Mouse (Mus musculus) hindbrain, embryonic 12.5 days (tissue): Measurements from ENCODE around the gene Hist2h2aa1. TPM values are rescaled to one million over a fixed set of nuclear protein-coding genes. Genes with fewer than 3 reads are reported as not detected.
"Not testable (repeated sequence)": the region's sequence is repeated elsewhere in the genome, so short reads cannot be mapped to it uniquely, and the experiment has no call there.

Source experiments
- ATAC-seq: fragments of 200-750 bp; cut with Nextera tagmentation; 2 replicates; pipeline ENCODE4 v1.8.0; 2017; ENCODE audit warnings: moderate TSS enrichment; ENCODE audit not compliant: low FRiP score
- H3K27ac ChIP-seq: fragments of 300-500 bp; sonication (generic); 2 replicates; pipeline ENCODE4 v1.5.1; 2016; ENCODE audit warnings: mild to moderate bottlenecking
- H3K27me3 ChIP-seq: fragments of 300-500 bp; sonication (generic); 2 replicates; pipeline ENCODE4 v1.6.1; 2016; ENCODE audit warnings: mild to moderate bottlenecking
- H3K36me3 ChIP-seq: fragments of 300-500 bp; sonication (generic); 2 replicates; pipeline ENCODE4 v1.6.1; 2016; ENCODE audit warnings: mild to moderate bottlenecking
- H3K4me1 ChIP-seq: fragments of 300-500 bp; sonication (generic); 2 replicates; pipeline ENCODE4 v1.6.1; 2016
- H3K4me2 ChIP-seq: fragments of 300-500 bp; sonication (generic); replicated peaks from 2 replicates; pipeline ENCODE4 v1.6.1; 2016; ENCODE audit warnings: mild to moderate bottlenecking
- H3K4me3 ChIP-seq: fragments of 300-500 bp; sonication (generic); 2 replicates; pipeline ENCODE4 v1.5.1; 2016; ENCODE audit warnings: mild to moderate bottlenecking
- H3K9ac ChIP-seq: fragments of 300-500 bp; sonication (generic); 2 replicates; pipeline ENCODE4 v1.6.1; 2016; ENCODE audit warnings: mild to moderate bottlenecking, moderate library complexity
- H3K9me3 ChIP-seq: fragments of 300-500 bp; sonication (generic); replicated peaks from 2 replicates; pipeline ENCODE4 v1.6.1; 2016; ENCODE audit warnings: mild to moderate bottlenecking
- WGBS: fragments of 180-500 bp; shearing (Covaris S2); methylation state at CpG from one replicate; pipeline ENCODE4 v1.1.7; 2016; 5-methylcytosine and 5-hydroxymethylcytosine counted together
- polyA plus RNA-seq: library from polyadenylated mRNA; unstranded; fragments of >200 nt; fragmentation: Nextera tagmentation; extraction: Ambion mirVana; gene quantifications from 2 replicates; pipeline ENCODE4 v1.2.1, GENCODE M21; 2016

Gene Hist2h2aa1
- polyA plus RNA-seq, 1 experiment from 2014 or later: 16.0 TPM

DNA sequence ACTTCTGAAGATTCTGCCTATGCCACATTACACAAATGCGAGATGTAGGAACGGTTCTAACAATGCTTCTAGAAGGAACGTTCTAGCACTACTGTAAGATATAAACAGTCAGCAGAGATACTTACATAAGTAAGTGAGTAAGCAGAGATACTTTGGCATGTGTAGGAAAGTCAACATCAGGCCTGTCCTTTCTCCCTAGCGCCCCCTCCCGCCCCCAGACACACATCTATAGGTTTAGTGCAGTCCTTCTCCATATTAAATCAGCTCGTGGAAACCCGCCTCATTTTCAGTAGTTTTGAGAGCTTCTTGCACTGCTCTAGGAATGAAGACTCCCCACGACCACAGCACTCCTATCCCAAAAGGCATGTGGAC lies 32.1 kb downstream of the Hist2h2aa1 start:
- Histone ChIP-seq H3K4me1 (0 out of 2 replicates have a peak, but pooled peaks cover 8% of the 10 kb centered on the region), H3K4me2 (peak overlapping the region; percentile 84), H3K36me3 (no peaks in the 10 kb centered on the region), H3K27ac (peak overlapping the region; percentile 89; the same call in 1 of the 2 replicates), H3K4me3 (peak overlapping the region; percentile 43), H3K9me3 (no peaks in the 10 kb centered on the region), H3K27me3 (peaks cover 11% of the 10 kb centered on the region; the same call in 1 of the 2 replicates), H3K9ac (peak overlapping the region; percentile 63)
- ATAC-seq: no peak
- 14% methylated on average over 8 of the region's 8 CpGs for WGBS

DNA sequence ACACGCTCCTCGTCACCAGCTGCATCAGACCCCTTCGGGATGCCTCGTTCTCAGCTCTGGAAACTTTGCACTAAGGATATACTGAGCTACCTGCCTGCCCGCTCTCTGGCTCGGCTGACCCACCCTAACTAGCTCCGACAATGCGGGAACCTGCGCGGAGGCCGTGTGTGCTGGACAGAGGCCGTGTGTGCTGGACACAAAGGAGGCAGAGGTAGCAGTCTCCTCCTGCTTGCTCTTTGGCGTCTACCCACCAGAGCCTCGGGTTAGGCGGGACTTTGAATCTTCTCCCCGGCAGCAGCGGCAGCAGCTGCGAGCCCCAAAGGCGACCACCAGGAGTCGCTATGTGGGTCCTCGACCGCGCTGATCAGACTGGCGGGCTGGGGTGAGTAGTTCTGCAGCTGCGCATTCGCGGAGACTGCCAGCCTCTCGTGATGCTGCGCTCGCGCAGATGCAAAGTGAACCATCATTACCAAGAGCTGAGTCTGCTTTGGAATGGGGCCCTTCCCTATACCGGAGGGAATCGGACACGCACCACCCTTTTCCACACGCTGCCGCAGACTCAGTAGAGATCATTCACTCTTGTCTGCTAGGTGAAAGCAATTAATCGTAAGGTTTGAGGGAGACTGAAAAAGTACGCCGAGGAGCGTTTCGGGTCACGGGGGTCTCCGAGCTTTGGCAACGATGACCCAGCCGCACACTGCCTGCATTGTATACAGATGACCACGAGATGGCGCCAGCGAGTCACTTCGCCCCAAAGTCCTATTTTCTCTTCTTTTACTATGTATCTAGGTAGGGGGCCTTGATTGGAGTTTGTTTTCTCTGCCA lies 32.7 kb downstream of the Hist2h2aa1 start:
- H3K36me3 ChIP-seq: no peaks in the 10 kb centered on the region
- WGBS: under 1% methylated on average over 49 of the region's 49 CpGs
- H3K9me3 ChIP-seq: no peaks in the 10 kb centered on the region
- H3K27me3 ChIP-seq: peaks cover 17% of the 10 kb centered on the region; the same call in 1 of the 2 replicates
- peak; percentile 97 for ATAC-seq
- 0 out of 2 replicates have a peak, but pooled peaks cover 8% of the 10 kb centered on the region for H3K4me1 ChIP-seq
- H3K4me2 ChIP-seq: peak overlapping the region; percentile 84
- peak overlapping the region; percentile 63 for H3K9ac ChIP-seq
- peak overlapping the region; percentile 43 for H3K4me3 ChIP-seq
- peak overlapping the region; percentile 89 for H3K27ac ChIP-seq

DNA sequence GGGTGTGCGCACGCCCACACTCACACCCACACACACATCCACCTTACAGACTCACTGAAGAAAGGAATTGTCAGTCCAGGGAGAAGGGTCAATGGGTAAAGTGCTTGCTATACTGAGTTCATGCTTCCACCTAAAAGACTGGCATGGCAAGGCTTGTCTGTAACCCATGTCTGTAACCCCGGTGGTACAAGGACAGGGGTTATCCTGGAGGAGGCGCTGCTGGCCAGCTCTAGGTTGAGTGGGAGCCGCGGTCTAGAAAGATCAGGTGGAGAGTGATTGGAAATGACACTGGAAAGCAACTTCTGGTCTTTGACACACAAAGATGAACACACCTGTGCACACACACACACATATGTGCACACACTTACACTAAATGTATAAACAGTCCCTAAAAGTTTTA lies 35.4 kb downstream of the Hist2h2aa1 start:
- Histone ChIP-seq H3K4me2 (no peak overlapping the region), H3K36me3 (no peaks in the 10 kb centered on the region), H3K27me3 (peaks cover 39% of the 10 kb centered on the region), H3K4me3 (no peak overlapping the region), H3K27ac (no peak overlapping the region), H3K9ac (no peak overlapping the region), H3K4me1 (0 out of 2 replicates have a peak, but pooled peaks cover 8% of the 10 kb centered on the region), H3K9me3 (no peaks in the 10 kb centered on the region)
- no peak for ATAC-seq
- WGBS: 51% methylated on average over 6 of the region's 6 CpGs

DNA sequence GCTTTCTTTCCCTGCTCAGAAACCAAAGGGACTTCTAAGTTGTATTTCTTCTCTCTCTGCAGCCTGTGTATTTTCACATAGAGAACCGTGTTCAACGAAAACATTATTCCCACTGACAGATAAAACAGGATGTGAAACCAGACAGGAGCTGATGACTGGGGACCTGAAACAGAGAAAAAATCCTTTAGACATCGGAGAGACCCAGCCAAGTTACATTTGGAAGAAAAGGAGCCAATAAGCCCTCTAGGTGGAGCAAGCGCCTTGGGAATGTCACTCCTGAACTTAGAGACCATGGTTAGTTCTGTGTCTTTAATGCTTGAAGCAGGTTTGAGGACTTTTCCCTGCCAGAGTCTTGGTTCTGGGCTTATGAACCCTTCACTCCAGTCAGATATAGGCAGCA lies 39.2 kb downstream of the Hist2h2aa1 start:
- peak overlapping the region; percentile 15; the same call in 1 of the 2 replicates for H3K4me2 ChIP-seq
- H3K36me3 ChIP-seq: no peaks in the 10 kb centered on the region
- H3K4me3 ChIP-seq: no peak overlapping the region
- ATAC-seq: no peak
- no peaks in the 10 kb centered on the region for H3K9me3 ChIP-seq
- no peak overlapping the region for H3K27ac ChIP-seq
- H3K27me3 ChIP-seq: peaks cover 39% of the 10 kb centered on the region
- peaks cover 3% of the 10 kb centered on the region; the same call in 1 of the 2 replicates for H3K4me1 ChIP-seq
- H3K9ac ChIP-seq: 0 out of 2 replicates have a peak overlapping the region, but pooled peaks have one; percentile 8
- WGBS: 25% methylated on average over 4 of the region's 4 CpGs

DNA sequence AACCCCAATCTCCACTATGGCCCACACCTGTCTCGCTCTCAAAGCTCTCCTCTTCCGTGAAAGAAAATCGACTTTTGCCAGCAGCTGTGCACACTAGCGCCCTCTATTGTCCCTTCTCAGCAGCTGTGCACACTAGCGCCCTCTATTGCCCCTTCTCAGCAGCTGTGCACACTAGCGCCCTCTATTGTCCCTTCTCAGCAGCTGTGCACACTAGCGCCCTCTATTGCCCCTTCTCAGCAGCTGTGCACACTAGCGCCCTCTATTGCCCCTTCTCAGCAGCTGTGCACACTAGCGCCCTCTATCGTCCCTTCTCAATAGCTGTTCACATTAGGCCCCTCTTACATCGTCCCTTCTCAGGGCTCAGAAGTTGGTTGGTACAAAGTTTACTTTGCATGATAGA lies 42.0 kb downstream of the Hist2h2aa1 start:
- not testable (repeated sequence) for H3K36me3 ChIP-seq, H3K27ac ChIP-seq, H3K4me2 ChIP-seq, H3K4me3 ChIP-seq, H3K9me3 ChIP-seq, ATAC-seq, H3K9ac ChIP-seq, H3K4me1 ChIP-seq
- WGBS: 86% methylated on average over 11 of the region's 11 CpGs
- peaks cover 34% of the 10 kb centered on the region for H3K27me3 ChIP-seq

DNA sequence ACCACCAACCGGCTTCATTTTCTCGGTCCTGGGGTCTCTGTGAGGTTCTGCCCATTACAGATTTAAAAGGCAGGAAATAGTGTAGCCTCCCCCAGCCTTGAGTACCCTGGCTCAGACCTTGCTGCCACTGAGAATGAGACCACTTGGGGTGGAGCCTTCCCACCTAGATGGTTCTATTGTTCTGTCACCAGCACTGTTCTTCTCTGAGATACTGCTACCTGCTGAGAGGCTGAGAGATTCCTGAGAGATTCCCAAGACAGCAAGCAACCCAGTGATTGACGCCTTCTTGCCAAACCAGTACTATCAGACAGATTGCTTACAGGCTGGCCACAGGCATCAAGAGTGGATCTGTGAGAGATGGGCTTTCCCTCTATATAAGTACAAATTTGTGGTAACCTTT lies 43.9 kb downstream of the Hist2h2aa1 start:
- H3K4me1 ChIP-seq: peaks cover 3% of the 10 kb centered on the region; the same call in 1 of the 2 replicates
- H3K4me2 ChIP-seq: no peak overlapping the region
- H3K36me3 ChIP-seq: no peaks in the 10 kb centered on the region
- H3K27ac ChIP-seq: no peak overlapping the region
- H3K4me3 ChIP-seq: no peak overlapping the region
- WGBS: 75% methylated on average over 3 of the region's 3 CpGs
- H3K9me3 ChIP-seq: no peaks in the 10 kb centered on the region
- ATAC-seq: no peak
- no peak overlapping the region for H3K9ac ChIP-seq
- H3K27me3 ChIP-seq: peaks cover 15% of the 10 kb centered on the region

DNA sequence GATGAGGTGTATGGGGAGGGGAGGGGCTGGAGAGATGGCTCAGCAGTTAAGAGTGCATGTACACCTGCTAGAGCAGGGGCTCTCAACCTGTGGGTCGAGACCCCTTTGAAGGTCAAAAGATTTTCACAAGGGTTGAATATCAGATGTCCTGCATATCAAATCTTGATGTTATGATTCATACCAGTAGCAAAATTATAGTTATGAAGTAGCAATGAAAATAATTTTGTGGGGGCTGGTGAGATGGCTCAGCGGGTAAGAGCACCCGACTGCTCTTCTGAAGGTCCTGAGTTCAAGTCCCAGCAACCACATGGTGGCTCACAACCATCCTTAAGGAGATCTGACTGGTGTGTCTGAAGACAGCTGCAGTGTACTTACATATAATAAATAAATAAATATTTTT lies 45.4 kb downstream of the Hist2h2aa1 start:
- not testable (repeated sequence) for ATAC-seq, H3K4me1 ChIP-seq, H3K4me3 ChIP-seq, H3K9me3 ChIP-seq, H3K9ac ChIP-seq, H3K27me3 ChIP-seq, H3K36me3 ChIP-seq, H3K27ac ChIP-seq, H3K4me2 ChIP-seq
- 96% methylated on average over 3 of the region's 3 CpGs for WGBS

DNA sequence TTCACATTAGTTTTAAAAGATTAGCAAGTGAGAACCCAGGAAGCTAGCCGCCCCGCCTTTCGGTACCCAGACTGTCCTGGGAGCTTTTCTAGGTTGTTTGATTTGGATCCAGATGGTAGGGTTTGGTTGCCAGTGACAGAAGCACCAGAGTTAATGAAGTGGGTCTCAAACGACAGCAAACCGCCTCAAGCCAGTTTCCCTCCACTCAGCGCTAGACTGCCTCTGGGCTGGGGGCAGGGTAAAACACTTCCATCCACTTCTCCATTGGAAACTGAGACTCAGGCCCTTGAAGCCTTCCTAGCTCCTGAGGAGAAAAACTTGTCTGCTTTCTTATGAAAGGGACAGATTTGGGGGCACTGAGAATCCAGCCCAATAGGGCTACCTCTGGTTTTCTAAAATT lies 47.3 kb downstream of the Hist2h2aa1 start:
- Histone ChIP-seq H3K4me2 (no peak overlapping the region), H3K9me3 (no peaks in the 10 kb centered on the region), H3K36me3 (no peaks in the 10 kb centered on the region), H3K4me3 (no peak overlapping the region), H3K9ac (no peak overlapping the region), H3K27me3 (peaks cover 3% of the 10 kb centered on the region; the same call in 1 of the 2 replicates), H3K27ac (no peak overlapping the region), H3K4me1 (no peaks in the 10 kb centered on the region)
- no peak for ATAC-seq
- 63% methylated on average over 6 of the region's 6 CpGs for WGBS

DNA sequence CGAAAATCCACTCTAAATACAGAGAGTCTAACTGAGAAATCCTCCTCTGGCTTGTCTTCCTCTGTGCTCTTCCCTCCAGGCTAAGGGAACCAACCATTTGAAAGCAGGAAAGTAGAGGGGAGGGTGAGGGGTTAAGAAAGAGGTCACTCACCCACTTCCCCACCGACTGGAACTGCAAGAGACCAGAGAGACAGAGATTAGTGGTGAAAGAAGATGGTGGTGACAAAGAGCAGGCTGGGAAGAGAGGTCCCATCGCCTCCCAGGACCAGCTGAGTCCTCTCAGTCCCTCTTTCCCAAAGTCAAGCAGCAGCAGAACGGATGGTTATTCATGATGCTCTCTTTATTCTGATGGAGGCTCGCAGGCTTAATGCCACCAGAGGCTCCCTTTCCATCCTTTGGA lies 48.1 kb downstream of the Hist2h2aa1 start:
- peaks cover 3% of the 10 kb centered on the region; the same call in 1 of the 2 replicates for H3K27me3 ChIP-seq
- no peak overlapping the region for H3K27ac ChIP-seq
- H3K4me1 ChIP-seq: no peaks in the 10 kb centered on the region
- WGBS: 52% methylated on average over 5 of the region's 5 CpGs
- H3K4me3 ChIP-seq: no peak overlapping the region
- ATAC-seq: no peak
- no peaks in the 10 kb centered on the region for H3K36me3 ChIP-seq
- no peaks in the 10 kb centered on the region for H3K9me3 ChIP-seq
- no peak overlapping the region for H3K4me2 ChIP-seq
- no peak overlapping the region for H3K9ac ChIP-seq

DNA sequence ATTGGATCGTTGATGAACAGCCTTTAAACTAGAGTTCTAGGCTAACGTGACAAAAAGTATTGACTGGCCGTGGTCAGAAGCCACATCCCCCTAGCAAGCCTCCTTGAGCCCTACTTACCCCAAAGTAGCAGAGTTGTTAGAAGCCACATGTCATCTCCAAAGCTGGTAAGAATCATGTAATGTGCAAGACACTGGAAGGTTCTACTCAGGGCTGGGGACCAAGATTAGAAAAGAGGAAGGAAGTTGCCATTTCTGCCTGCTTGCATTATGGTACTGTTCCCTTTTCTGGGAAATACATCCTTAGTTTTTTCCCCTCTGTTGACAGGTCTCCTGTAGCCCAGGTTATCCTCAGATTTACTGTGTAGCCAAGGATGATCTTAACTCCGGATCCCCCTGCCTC lies 48.5 kb downstream of the Hist2h2aa1 start, which contains the start of gene Fcgr1:
Fcgr1 (minus strand) TSS at position 183 of the 400 bp plus-strand sequence.
- H3K27ac ChIP-seq: no peak within 1 kb of the TSS
- WGBS: 85% methylated on average over 4 of the region's 4 CpGs
- H3K27me3 ChIP-seq: peaks cover 3% of the 10 kb centered on the region; the same call in 1 of the 2 replicates
- H3K36me3 ChIP-seq: no peaks in the 10 kb centered on the region
- H3K4me1 ChIP-seq: no peaks in the 10 kb centered on the region
- H3K9ac ChIP-seq: no peak within 1 kb of the TSS
- no peak within 1 kb of the TSS for H3K4me2 ChIP-seq
- no peak for ATAC-seq
- no peaks in the 10 kb centered on the region for H3K9me3 ChIP-seq
- H3K4me3 ChIP-seq: no peak within 1 kb of the TSS
